Mouse (Mus musculus) limb, embryonic 12.5 days (tissue): ENCODE measurements at regions not wholly inside any gene's neighbourhood (a gene's known extent, or its start where the extent isn't known, plus 50 kb on each side); places are given as distances from the start of the nearest gene placed in this dataset.

Experiments
- ATAC-seq: fragments of 200-750 bp; cut with Nextera tagmentation; 2 replicates; pipeline ENCODE4 v1.8.0; 2017; ENCODE audit warnings: low read depth, moderate TSS enrichment; ENCODE audit not compliant: insufficient number of reproducible peaks, insufficient read depth, low FRiP score, low TSS enrichment
- H3K27ac ChIP-seq: fragments of 300-500 bp; sonication (generic); 2 replicates; pipeline ENCODE4 v1.5.1; 2016; ENCODE audit warnings: mild to moderate bottlenecking, moderate library complexity
- H3K27me3 ChIP-seq: fragments of 300-500 bp; sonication (generic); 2 replicates; pipeline ENCODE4 v1.6.1; 2016; ENCODE audit warnings: mild to moderate bottlenecking, moderate library complexity
- H3K36me3 ChIP-seq: fragments of 300-500 bp; sonication (generic); 2 replicates; pipeline ENCODE4 v1.6.1; 2016; ENCODE audit warnings: mild to moderate bottlenecking, moderate library complexity
- H3K4me1 ChIP-seq: fragments of 300-500 bp; sonication (generic); replicated peaks from 2 replicates; pipeline ENCODE4 v1.6.1; 2016
- H3K4me2 ChIP-seq: fragments of 300-500 bp; sonication (generic); 2 replicates; pipeline ENCODE4 v1.6.1; 2016; ENCODE audit warnings: mild to moderate bottlenecking, moderate library complexity
- H3K4me3 ChIP-seq: fragments of 300-500 bp; sonication (generic); replicated peaks from 2 replicates; pipeline ENCODE4 v1.5.1; 2016; ENCODE audit warnings: mild to moderate bottlenecking
- H3K9ac ChIP-seq: fragments of 300-500 bp; sonication (generic); replicated peaks from 2 replicates; pipeline ENCODE4 v1.6.1; 2016; ENCODE audit warnings: mild to moderate bottlenecking, moderate library complexity
- H3K9me3 ChIP-seq: fragments of 300-500 bp; sonication (generic); 2 replicates; pipeline ENCODE4 v1.6.1; 2016; ENCODE audit warnings: mild to moderate bottlenecking, moderate library complexity
- WGBS: fragments of 180-500 bp; shearing (Covaris S2); methylation state at CpG from one replicate; pipeline ENCODE4 v1.1.7; 2016; 5-methylcytosine and 5-hydroxymethylcytosine counted together

- H3K27ac ChIP-seq: peak overlapping the region; percentile 53; the same call in 1 of the 2 replicates
- H3K4me1 ChIP-seq: peaks cover 45% of the 10 kb centered on the region
- no peak for ATAC-seq
- H3K27me3 ChIP-seq: no peaks in the 10 kb centered on the region
- no peak overlapping the region for H3K9ac ChIP-seq
- 71% methylated on average over 5 of the region's 5 CpGs for WGBS
- H3K4me3 ChIP-seq: no peak overlapping the region
- no peaks in the 10 kb centered on the region for H3K36me3 ChIP-seq
- H3K4me2 ChIP-seq: no peak overlapping the region
- H3K9me3 ChIP-seq: no peaks in the 10 kb centered on the region
These were observed 103.9 kb downstream of the Hsd17b3 start for GRCm38 (mm10) chr13:63985086-63985485.

DNA sequence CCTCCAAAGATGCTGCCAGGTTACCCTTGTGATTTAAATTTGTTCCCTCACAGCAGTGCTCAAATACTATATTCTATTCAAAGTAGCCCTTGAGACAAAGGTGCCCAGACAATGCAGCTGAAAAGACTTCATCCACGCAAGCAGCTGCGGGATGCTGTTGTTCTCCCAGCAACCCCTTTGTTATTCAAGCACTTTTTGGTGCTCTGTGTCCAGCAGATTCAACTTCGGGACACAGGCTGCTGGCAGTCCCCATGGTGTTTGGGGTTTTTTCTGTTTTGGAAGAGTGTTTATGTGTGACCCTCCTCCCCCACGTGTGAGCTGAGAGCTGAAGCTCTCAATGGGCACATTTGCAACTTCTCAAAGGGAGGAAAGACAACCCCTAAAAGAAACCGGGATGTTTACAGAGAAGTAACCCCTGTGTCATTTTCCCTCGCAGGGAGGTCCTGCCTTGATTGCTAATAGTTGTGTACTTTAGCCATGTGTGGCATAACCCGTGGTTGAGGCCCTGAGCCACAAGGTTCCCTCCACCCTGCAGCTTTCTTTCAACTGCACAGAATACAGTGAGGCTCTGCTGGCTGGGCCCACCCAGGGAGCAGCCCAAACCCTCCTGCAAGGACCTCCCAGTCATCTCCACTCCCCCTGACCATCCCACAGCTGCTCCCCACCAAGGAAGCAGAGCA lies 108.9 kb downstream of the Hsd17b3 start:
- Histone ChIP-seq H3K4me3 (no peak overlapping the region), H3K9ac (no peak overlapping the region), H3K36me3 (no peaks in the 10 kb centered on the region), H3K9me3 (no peaks in the 10 kb centered on the region), H3K27ac (peak overlapping the region; percentile 62), H3K27me3 (peaks cover 13% of the 10 kb centered on the region; the same call in 1 of the 2 replicates), H3K4me1 (peaks cover 34% of the 10 kb centered on the region), H3K4me2 (no peak overlapping the region)
- peak; percentile 73; the same call in 1 of the 2 replicates for ATAC-seq
- 13% methylated on average over 7 of the region's 7 CpGs for whole genome bisulfite sequencing

- Histone ChIP-seq H3K36me3 (no peaks in the 10 kb centered on the region), H3K9ac (no peak overlapping the region), H3K27ac (peak overlapping the region; percentile 62), H3K4me1 (peaks cover 28% of the 10 kb centered on the region), H3K4me2 (no peak overlapping the region), H3K9me3 (no peaks in the 10 kb centered on the region), H3K27me3 (peaks cover 13% of the 10 kb centered on the region; the same call in 1 of the 2 replicates), H3K4me3 (no peak overlapping the region)
- 17% methylated on average over 1 of the region's 1 CpGs for whole genome bisulfite sequencing
- ATAC-seq: no peak
These were observed 109.4 kb downstream of the Hsd17b3 start for GRCm38 (mm10) chr13:63979581-63979980.

DNA sequence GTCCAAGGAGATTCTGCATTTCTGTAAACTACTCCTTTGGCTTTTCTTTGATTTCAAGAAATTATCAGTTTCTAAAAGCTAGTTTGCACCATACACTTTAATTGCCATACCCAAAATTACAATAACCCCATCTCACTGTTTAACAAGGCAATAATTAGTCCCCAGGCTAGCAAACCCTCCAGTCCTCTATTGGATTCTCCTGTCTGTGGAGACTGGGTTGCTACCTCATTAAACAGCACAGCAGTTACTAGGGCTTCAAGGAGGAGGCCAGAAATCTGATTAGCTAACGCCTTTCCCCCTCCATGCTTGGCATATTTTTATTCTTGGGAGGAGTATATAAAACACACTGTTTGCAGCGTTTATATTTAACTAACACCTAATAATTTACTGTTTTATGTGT lies 119.1 kb downstream of the Hsd17b3 start:
- Histone ChIP-seq H3K27ac (no peak overlapping the region), H3K36me3 (no peaks in the 10 kb centered on the region), H3K9ac (no peak overlapping the region), H3K4me3 (no peak overlapping the region), H3K4me1 (peaks cover 17% of the 10 kb centered on the region), H3K4me2 (no peak overlapping the region), H3K27me3 (0 out of 2 replicates have a peak, but pooled peaks cover 6% of the 10 kb centered on the region), H3K9me3 (no peaks in the 10 kb centered on the region)
- WGBS: 22% methylated on average over 2 of the region's 2 CpGs
- ATAC-seq: no peak

GRCm38 (mm10) chr13:63968623-63969022 lies 120.4 kb downstream of the Hsd17b3 start:
- 0 out of 2 replicates have a peak, but pooled peaks cover 6% of the 10 kb centered on the region for H3K27me3 ChIP-seq
- no peak overlapping the region for H3K27ac ChIP-seq
- H3K4me2 ChIP-seq: no peak overlapping the region
- 21% methylated on average over 3 of the region's 3 CpGs for WGBS
- H3K9ac ChIP-seq: no peak overlapping the region
- no peaks in the 10 kb centered on the region for H3K9me3 ChIP-seq
- H3K4me1 ChIP-seq: peaks cover 17% of the 10 kb centered on the region
- H3K36me3 ChIP-seq: no peaks in the 10 kb centered on the region
- no peak for ATAC-seq
- no peak overlapping the region for H3K4me3 ChIP-seq

GRCm38 (mm10) chr13:63957098-63957497 lies 131.9 kb downstream of the Hsd17b3 start:
- Histone ChIP-seq H3K27me3 (peaks cover 10% of the 10 kb centered on the region; the same call in 1 of the 2 replicates), H3K9ac (no peak overlapping the region), H3K27ac (no peak overlapping the region), H3K4me3 (no peak overlapping the region), H3K36me3 (no peaks in the 10 kb centered on the region), H3K4me2 (no peak overlapping the region), H3K4me1 (peaks cover 6% of the 10 kb centered on the region), H3K9me3 (peaks cover 15% of the 10 kb centered on the region)
- ATAC-seq: no peak
- WGBS: 14% methylated on average over 5 of the region's 5 CpGs

DNA sequence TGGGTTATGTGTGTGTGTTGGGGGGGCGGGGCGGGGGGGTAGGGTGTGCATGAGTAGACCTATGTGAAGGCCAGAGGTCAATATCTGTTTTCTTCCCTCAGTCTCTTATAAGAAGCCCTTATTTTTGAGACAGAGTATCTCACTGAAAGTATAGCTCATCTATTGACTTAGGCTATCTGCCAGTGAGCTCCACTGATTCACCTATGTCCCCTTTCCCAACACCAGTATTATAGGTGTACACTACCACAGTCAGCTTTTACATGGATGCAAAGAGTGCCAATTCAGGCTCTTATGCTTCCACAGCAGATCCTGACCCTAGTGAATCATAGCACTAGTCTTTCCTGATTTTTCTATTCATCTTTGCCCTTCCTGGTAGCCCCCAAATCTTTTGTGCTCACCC lies 134.7 kb downstream of the Hsd17b3 start:
- H3K27me3 ChIP-seq: peaks cover 16% of the 10 kb centered on the region
- no peak overlapping the region for H3K9ac ChIP-seq
- ATAC-seq: no peak
- WGBS: 92% methylated on average over 2 of the region's 2 CpGs
- H3K4me1 ChIP-seq: peaks cover 28% of the 10 kb centered on the region
- H3K4me2 ChIP-seq: no peak overlapping the region
- no peak overlapping the region for H3K27ac ChIP-seq
- no peak overlapping the region for H3K4me3 ChIP-seq
- peaks cover 11% of the 10 kb centered on the region for H3K9me3 ChIP-seq
- H3K36me3 ChIP-seq: no peaks in the 10 kb centered on the region

DNA sequence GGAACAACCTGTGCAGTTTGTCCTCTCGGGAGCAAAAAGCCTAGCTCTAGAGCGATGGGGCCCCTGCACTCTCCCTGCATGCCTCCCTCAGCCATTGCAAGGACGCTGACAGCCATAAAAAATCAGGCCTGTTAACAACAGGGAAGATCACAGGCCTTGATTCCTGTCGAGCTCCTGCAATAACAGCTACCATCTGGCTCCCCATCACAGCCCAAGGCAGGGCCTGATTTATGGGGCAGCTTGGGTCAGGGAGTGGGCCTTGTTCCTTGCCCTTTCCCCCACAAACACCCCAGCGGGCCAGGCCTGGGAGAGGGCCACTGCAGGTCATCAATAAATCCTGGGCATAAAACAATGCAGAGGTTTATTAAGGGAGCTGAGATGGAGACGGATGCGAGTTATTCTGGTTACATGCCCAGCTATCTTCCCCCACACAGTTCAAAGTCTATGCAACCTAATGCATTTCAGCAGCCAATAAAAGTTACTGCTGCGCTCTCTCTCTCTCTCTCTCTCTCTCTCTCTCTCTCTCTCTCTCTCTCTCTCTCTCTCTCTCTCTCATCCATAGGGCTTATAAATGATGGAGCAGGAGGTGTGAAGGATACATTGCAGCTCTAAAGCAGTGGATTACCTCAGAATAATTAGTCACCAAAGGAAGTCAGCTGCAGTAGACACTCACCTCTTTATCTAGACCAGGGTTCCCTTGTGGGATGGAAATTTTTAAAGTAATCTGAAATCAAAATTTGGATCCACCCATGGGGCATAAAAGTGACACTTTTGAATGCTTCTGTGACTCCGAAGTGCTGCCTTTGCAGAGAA lies 136.9 kb downstream of the Hsd17b3 start:
- Histone ChIP-seq H3K9ac (no peak overlapping the region), H3K4me1 (peaks cover 28% of the 10 kb centered on the region), H3K36me3 (no peaks in the 10 kb centered on the region), H3K9me3 (no peaks in the 10 kb centered on the region), H3K27me3 (peaks cover 26% of the 10 kb centered on the region), H3K4me2 (peak overlapping the region; percentile 13), H3K4me3 (no peak overlapping the region), H3K27ac (peak overlapping the region; percentile 62)
- WGBS: 6% methylated on average over 9 of the region's 9 CpGs
- 0 out of 2 replicates have a peak, but pooled peaks have one; percentile 35 for ATAC-seq

- Histone ChIP-seq H3K4me1 (peaks cover 28% of the 10 kb centered on the region), H3K9ac (no peak overlapping the region), H3K9me3 (no peaks in the 10 kb centered on the region), H3K27me3 (peaks cover 22% of the 10 kb centered on the region), H3K4me3 (no peak overlapping the region), H3K4me2 (peak overlapping the region; percentile 13; the same call in 1 of the 2 replicates), H3K36me3 (no peaks in the 10 kb centered on the region), H3K27ac (peak overlapping the region; percentile 62)
- ATAC-seq: no peak
- WGBS: 4% methylated on average over 8 of the region's 8 CpGs
These were observed 136.1 kb downstream of the Ercc6l2 start for GRCm38 (mm10) chr13:63951136-63951535.
